Mouse (Mus musculus) liver, postnatal 0 days (tissue): ENCODE results near the gene Smyd3.

Source experiments
- CTCF ChIP-seq: sonication (generic); IDR thresholded peaks from 2 replicates; pipeline ENCODE4 v1.5.1; 2016; ENCODE audit warnings: antibody characterized with exemption, low read depth
- EP300 ChIP-seq: IDR thresholded peaks from 2 replicates; pipeline ENCODE4 v1.6.1; 2016; ENCODE audit warnings: antibody characterized with exemption, low read depth, mild to moderate bottlenecking

DNA sequence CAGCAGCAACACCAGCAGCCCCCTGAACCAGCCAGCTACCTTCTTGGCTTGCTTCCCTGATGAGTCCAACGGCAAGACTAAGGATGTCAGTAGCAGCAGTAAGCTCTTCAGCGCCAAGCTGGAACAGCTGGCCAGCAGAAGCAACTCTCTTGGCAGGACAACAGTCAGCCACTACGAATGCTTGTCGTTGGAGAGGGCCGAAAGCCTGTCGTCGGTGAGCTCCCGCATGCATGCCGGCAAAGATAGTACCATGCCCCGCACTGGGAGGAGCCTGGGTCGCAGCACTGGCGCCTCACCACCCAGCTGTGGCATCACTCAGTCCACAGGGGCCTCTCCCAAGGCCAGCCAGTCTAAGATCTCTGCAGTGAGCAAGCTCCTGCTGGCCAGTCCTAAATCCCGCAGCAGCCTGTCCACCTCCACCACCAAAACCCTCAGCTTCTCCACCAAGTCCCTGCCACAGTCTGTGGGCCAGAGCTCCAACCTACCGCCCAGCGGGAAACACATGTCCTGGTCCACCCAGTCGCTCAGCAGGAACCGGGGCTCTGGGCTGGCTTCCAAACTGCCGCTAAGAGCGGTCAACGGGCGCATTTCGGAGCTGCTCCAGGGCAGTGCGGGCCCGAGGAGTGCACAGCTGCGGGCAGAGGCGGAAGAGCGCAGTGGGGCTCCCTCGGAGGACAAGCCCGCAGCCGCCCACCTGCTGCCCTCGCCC, 600.5 kb downstream of the Smyd3 start:
- TF ChIP-seq EP300 (no peak), CTCF (no peak)
